Mouse (Mus musculus): ENCODE results near the gene Il12b.

The Il12b gene

GRCm38 (mm10) chr11:44399763-44400162 lies at the start of gene Il12b:
Il12b (plus strand) TSS chr11:44400063.
- DNase-seq (ENCODE audit: low read depth): no peak

- no peak for DNase-seq (ENCODE audit: low read depth)
These were observed 44.9 kb upstream of the Il12b start for GRCm38 (mm10) chr11:44354860-44355470.

GRCm38 (mm10) chr11:44356171-44356570 lies 43.7 kb upstream of the Il12b start:
- no peak for DNase-seq (ENCODE audit: low read depth)

- DNase-seq (ENCODE audit: low read depth): no peak
These were observed 35.3 kb upstream of the Il12b start for GRCm38 (mm10) chr11:44364536-44364935.

- DNase-seq (ENCODE audit: low read depth): no peak
These were observed 32.2 kb upstream of the Il12b start for GRCm38 (mm10) chr11:44367711-44368110.

- DNase-seq (ENCODE audit: low read depth): no peak
These were observed 27.0 kb upstream of the Il12b start for GRCm38 (mm10) chr11:44372856-44373255.

- DNase-seq (ENCODE audit: low read depth): no peak
These were observed 22.0 kb upstream of the Il12b start for GRCm38 (mm10) chr11:44377879-44378278.

- no peak for DNase-seq (ENCODE audit: low read depth)
These were observed 19.3 kb upstream of the Il12b start for GRCm38 (mm10) chr11:44380432-44381051.

GRCm38 (mm10) chr11:44382200-44382599 lies 17.7 kb upstream of the Il12b start:
- no peak for DNase-seq (ENCODE audit: low read depth)

GRCm38 (mm10) chr11:44387031-44387430 lies 12.8 kb upstream of the Il12b start:
- no peak for DNase-seq (ENCODE audit: low read depth)

GRCm38 (mm10) chr11:44389993-44390701 lies 9.7 kb upstream of the Il12b start:
- DNase-seq (ENCODE audit: low read depth): peak; percentile 19

GRCm38 (mm10) chr11:44393101-44393810 lies 6.6 kb upstream of the Il12b start:
- no peak for DNase-seq (ENCODE audit: low read depth)

- DNase-seq (ENCODE audit: low read depth): peak; percentile 5
These were observed 4.5 kb upstream of the Il12b start for GRCm38 (mm10) chr11:44395401-44395800.

GRCm38 (mm10) chr11:44397551-44397950 lies 2.3 kb upstream of the Il12b start:
- no peak for DNase-seq (ENCODE audit: low read depth)

GRCm38 (mm10) chr11:44398356-44398755 lies 1.5 kb upstream of the Il12b start:
- no peak for DNase-seq (ENCODE audit: low read depth)

- peak; percentile 66 for DNase-seq (ENCODE audit: low read depth)
These were observed 1.1 kb upstream of the Il12b start for GRCm38 (mm10) chr11:44398782-44399225.

- peak; percentile 8 for DNase-seq (ENCODE audit: low read depth)
These were observed 2.0 kb downstream of the Il12b start for GRCm38 (mm10) chr11:44401635-44402548.

GRCm38 (mm10) chr11:44405113-44405512 lies 5.2 kb downstream of the Il12b start:
- DNase-seq (ENCODE audit: low read depth): no peak

- DNase-seq (ENCODE audit: low read depth): no peak
These were observed 6.1 kb downstream of the Il12b start for GRCm38 (mm10) chr11:44405961-44406360.

GRCm38 (mm10) chr11:44406457-44406856 lies 6.6 kb downstream of the Il12b start:
- DNase-seq (ENCODE audit: low read depth): no peak

GRCm38 (mm10) chr11:44408626-44409025 lies 8.8 kb downstream of the Il12b start:
- DNase-seq (ENCODE audit: low read depth): no peak

Measured in naive thymus-derived CD4-positive, alpha-beta T cell, adult 2 months (primary cell).